Mouse (Mus musculus) embryonic stem cell, embryonic (primary cell): ENCODE data around the gene Pde4dip.

ENCODE experiments used
- CTCF ChIA-PET, 4 experiments: fragments of 300-600 bp in 2 of 4; fragments of 350-600 bp in 2 of 4; sonication (Branson Sonifier 250); formaldehyde crosslinking; loops; one replicate each; lab custom pipeline; 2022; ENCODE audit warnings: inconsistent platforms in 2 of 4; lab: Charles Lee
- POLR2A ChIA-PET, 4 experiments: fragments of 300-600 bp in 2 of 4; fragments of 350-600 bp in 2 of 4; sonication (Branson Sonifier 250); formaldehyde crosslinking; loops; one replicate each; lab custom pipeline; 2022; ENCODE audit warnings: antibody characterized with exemption in 4 of 4, inconsistent platforms in 1 of 4; lab: Charles Lee

The Pde4dip gene

GRCm38 (mm10) chr3:97756283-97757074 is 132.0 kb downstream of the Pde4dip start:
- ChIA-PET POLR2A (interaction anchor here in 3 of 4 experiments (0.7 to 7.1 kb wide), 5 partner anchors 10 to 121 kb away, joined by 3 to 55 read pairs (median 8); no protein-coding TSS in a partner anchor), CTCF (interaction anchor here in 3 of 4 experiments (1.0 to 1.9 kb wide), 2 partner anchors 11 to 75 kb away, joined by 3 to 7 read pairs (median 3); no protein-coding TSS in a partner anchor)

GRCm38 (mm10) chr3:97755411-97755810 is 133.1 kb downstream of the Pde4dip start:
- ChIA-PET CTCF (interaction anchor here in 1 of 4 experiments (1.2 kb wide), 1 partner anchor 74 kb away, joined by 4 read pairs; no protein-coding TSS in a partner anchor), POLR2A (interaction anchor here in 2 of 4 experiments (2.2 to 7.1 kb wide), 3 partner anchors 12 to 13 kb away, joined by 8 to 55 read pairs (median 29); no protein-coding TSS in a partner anchor)

DNA sequence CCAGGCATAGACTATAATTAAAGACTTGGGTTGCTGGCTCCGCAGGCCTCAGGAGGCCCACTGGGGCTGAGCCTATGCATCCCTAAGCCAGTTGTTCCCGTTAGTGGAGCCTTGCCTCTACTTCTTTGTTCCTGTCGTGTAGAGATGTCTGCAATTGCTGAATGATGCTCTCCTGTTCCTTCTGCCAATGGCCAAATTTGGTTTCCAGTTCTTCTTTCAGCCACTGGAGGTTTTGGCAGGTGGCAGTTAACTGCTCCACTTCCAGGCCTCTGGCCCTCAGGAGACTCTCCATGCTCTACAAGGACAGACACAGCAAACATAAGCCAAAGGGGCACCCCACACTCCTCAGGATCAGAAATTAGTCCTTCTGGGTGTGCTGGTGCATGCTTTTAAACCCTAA is 135.6 kb downstream of the Pde4dip start:
- ChIA-PET POLR2A (interaction anchor here in 1 of 4 experiments (1.3 to 7.1 kb wide), 2 partner anchors 11 to 15 kb away, joined by 4 to 55 read pairs; no protein-coding TSS in a partner anchor), CTCF (no interaction called here)

DNA sequence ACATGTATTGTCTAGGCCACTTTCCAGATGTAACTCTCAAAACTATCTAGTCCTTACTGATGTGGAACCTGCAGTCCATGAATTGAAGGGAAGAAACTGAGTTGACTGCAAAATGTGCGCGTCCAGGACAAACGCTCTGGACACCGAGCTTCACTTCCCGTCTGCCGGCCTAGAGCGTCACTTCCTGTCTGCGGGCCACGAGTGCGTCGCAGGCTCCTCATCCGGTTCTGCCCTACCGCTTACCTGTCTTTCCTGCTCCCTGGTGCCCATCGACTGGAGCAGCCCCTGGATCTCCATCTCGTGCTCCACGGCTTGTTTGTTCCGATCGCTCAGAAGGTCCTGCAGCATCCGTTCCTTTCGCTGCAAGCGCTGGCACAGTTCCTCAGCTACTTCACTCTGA is 136.9 kb downstream of the Pde4dip start:
- POLR2A ChIA-PET = interaction anchor here in 3 of 4 experiments (0.7 to 2.3 kb wide), 14 partner anchors 9 to 150 kb away, joined by 3 to 27 read pairs (median 4); partner anchors contain the start of genes Chd1l (in 1 of the 3) and Sec22b (in 1 of the 3)
- CTCF ChIA-PET = interaction anchor here in 3 of 4 experiments (0.6 to 1.1 kb wide), 3 partner anchors 70 to 613 kb away, joined by 3 to 4 read pairs (median 3); no protein-coding TSS in a partner anchor

DNA sequence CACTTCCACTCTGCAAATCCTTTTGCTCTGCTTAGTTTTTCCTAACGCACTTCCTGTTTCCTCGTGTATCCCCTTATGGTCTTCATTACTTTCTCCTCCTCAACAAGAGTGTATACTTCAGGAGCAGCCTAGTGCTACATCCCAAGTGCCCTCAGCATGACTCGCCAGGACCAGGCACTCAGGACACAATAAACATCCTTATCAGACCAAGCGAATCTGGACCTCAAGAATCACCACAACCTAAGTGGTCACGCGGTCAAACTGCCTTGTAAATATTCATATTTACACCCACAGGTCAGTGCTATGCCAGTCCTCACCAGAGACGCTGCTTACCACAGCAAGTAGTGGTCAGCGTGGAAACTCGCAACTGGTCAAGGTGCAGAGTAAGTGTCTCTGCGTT is 139.7 kb downstream of the Pde4dip start:
- CTCF ChIA-PET = no interaction called here
- POLR2A ChIA-PET = interaction anchor here in 1 of 4 experiments (1.2 kb wide), 1 partner anchor 18 kb away, joined by 4 read pairs; no protein-coding TSS in a partner anchor

DNA sequence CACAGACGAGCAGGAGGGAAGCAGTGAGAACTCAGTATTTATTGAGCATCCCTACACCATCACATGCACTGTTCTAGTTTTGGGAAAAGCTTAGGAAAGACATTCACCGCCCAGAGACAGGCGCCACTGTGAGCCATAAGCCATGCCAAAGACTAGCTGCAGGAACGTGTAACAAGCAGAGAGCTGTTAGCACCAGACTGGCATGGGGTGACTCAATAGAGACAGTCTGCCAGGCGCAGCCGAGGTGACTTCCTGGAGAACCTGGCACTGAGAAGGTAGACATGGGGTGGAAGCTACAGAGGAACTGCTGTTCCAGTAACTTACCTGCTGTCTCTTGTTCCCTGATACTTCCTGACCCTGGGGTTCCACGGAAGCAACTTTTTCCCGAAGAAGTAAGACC is 145.7 kb downstream of the Pde4dip start:
- ChIA-PET POLR2A (interaction anchor here in 2 of 4 experiments (1.1 to 2.1 kb wide), 2 partner anchors 9 to 12 kb away, joined by 3 to 8 read pairs; no protein-coding TSS in a partner anchor), CTCF (no interaction called here)

GRCm38 (mm10) chr3:97735575-97735974 is 152.9 kb downstream of the Pde4dip start:
- ChIA-PET POLR2A (interaction anchor here in 2 of 4 experiments (0.7 to 1.6 kb wide), 2 partner anchors 16 to 113 kb away, joined by 4 to 12 read pairs; no protein-coding TSS in a partner anchor), CTCF (interaction anchor here in 1 of 4 experiments (0.7 kb wide), 1 partner anchor 143 kb away, joined by 12 read pairs; no protein-coding TSS in a partner anchor)

DNA sequence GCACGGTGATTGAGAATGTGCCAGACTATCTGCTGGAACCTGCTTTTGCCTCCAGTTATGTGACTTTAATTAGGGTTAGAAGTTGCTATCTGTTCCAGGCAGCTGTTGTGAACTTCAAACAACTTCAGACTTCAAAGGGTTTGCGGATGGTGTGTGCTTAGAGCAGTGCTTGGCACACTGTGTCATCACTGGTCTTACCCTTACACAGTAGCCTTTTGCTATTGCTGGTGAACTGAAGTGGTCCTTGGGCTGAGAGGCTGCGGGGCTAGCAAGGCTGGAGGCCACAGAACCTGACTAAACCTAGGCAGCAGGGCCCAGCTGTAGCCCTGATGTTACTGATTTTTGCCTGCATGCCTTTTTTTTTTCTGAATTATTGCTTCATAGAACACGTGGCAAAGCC is 154.2 kb downstream of the Pde4dip start:
- CTCF ChIA-PET = no interaction called here
- POLR2A ChIA-PET = no interaction called here

DNA sequence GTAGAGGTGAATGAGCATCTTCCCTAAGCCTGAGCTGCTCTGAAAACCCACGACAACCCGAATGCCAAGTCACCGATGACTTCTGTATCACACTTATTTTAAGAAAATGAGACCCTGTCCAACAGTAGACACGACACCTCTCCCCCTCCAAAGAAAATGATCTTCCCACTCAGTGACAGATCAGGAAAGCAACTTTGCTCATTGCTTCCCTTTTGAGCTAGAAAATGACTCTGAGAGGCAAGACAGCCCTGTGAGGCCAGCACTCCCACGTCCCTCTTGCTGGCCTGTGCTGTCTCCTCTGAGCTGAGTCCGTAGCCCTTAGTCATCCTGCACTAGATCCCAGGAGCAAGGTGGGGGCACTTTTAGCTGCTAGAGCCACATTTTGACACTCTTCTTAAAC is 155.9 kb downstream of the Pde4dip start:
- CTCF ChIA-PET = interaction anchor here in 1 of 4 experiments (0.5 kb wide), 1 partner anchor 630 kb away, joined by 4 read pairs; no protein-coding TSS in a partner anchor
- POLR2A ChIA-PET = no interaction called here

DNA sequence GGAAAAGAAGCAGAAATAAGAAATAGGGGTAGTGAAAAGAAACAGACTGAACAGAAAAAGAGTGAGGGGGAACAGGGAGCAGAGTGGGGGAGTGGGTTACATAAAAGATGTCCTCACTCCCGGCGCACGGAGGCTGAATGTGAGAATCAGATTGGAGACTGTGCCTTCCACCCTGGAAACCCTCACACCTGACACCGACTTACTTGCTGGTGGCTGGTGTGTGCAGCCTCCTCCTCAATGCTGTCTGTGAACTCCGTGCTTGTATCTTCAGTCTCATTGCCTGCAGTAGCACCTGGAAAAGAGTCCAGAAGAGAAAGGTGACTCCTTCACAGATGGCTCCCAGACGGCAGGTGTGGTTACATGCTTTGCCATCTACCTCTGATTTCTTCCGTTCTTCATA is 157.9 kb downstream of the Pde4dip start:
- POLR2A ChIA-PET = no interaction called here
- CTCF ChIA-PET = no interaction called here

DNA sequence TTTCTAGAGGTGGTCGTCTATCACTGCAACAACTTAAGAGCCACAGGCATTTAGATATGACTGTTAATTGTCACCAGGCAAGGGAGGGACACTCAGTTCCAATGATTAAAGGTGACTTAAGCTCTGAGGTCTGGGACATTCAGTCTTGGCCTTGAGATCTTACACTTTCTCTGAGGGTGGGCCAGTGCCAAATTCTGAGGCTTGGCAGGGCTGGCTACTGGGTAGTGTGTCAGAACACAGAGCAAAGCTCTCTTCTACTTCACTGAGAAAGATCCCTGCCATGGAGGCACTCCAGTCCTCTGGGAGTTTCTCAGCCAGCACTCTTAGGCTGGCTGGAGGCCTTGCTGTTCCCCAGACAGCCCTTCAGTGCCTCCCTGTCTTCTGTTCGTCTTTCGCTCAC is 158.4 kb downstream of the Pde4dip start:
- ChIA-PET POLR2A (interaction anchor here in 1 of 4 experiments (1.4 kb wide), 1 partner anchor 38 kb away, joined by 4 read pairs; no protein-coding TSS in a partner anchor), CTCF (no interaction called here)

DNA sequence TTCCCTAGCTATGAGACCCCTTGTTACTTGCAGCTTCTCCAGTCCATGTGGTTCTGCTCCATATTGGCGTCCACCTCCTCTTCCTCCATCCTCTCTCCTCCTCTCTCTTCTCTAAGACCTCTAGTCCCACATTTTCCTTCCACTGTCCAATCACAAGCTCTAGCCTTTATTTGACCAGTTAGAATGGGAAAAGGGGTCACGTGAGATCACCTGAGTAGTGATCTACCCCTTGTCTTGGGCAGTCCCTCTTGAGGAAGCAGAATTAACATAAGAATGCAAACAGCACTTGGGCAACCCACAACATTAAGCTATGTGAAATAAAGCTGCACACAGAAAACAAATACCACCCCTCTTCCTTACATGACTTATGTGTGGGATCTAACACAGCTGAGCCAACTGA is 160.7 kb downstream of the Pde4dip start:
- POLR2A ChIA-PET = interaction anchor here in 2 of 4 experiments (0.7 to 1.5 kb wide), 7 partner anchors 14 to 285 kb away, joined by 3 to 8 read pairs (median 3); no protein-coding TSS in a partner anchor
- CTCF ChIA-PET = interaction anchor here in 2 of 4 experiments (0.6 kb wide), 2 partner anchors 155 to 406 kb away, joined by 3 read pairs; no protein-coding TSS in a partner anchor

DNA sequence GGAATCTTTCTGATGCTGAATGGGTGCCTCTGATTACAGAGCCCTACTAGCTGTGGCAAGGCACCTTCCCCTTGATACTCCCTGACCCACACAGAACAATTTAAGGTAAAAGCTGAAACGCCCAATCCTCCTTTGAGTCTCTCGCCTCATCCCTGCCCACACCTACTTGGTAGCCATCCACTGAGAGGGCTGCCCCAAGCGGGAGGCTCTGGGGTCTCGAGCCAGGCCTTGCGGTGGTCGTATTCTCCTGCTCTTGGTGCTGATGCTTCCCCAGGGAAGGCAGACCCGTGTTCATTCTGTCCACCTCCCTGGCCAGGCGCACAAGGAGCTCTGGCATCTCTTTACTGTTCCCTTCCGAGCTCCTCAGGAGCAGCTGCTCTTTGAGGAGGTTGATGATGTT is 169.4 kb downstream of the Pde4dip start:
- ChIA-PET CTCF (interaction anchor here in 2 of 4 experiments (0.5 to 0.8 kb wide), 3 partner anchors 37 to 81 kb away, joined by 3 to 6 read pairs (median 4); no protein-coding TSS in a partner anchor), POLR2A (no interaction called here)

- CTCF ChIA-PET = interaction anchor here (0.5 to 4.0 kb wide), 5 partner anchors 34 to 104 kb away, joined by 3 to 23 read pairs (median 4); no protein-coding TSS in a partner anchor
- POLR2A ChIA-PET = interaction anchor here in 1 of 4 experiments (0.6 kb wide), 1 partner anchor 116 kb away, joined by 4 read pairs; no protein-coding TSS in a partner anchor
Measured at GRCm38 (mm10) chr3:97715922-97716321, 172.6 kb downstream of the Pde4dip start.

DNA sequence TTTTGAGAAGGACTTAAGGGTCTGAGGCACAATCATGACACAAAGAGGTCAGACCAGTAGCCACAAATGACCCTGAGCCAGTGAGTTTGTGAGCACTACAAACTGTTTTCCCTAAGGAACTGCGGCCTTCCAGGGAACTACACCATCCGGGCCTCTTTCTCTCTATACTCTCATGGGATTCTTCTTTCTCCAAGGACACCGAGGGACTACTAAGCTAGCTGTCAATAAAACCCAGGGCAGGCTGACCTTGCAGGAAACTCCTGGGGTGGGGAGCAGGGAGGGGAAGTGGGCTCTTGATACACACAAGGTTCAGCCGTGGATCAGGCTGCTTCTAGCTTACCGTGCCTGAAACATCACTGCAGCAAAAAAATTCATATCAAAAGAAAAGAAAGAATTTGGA is 177.6 kb downstream of the Pde4dip start:
- POLR2A ChIA-PET = no interaction called here
- CTCF ChIA-PET = no interaction called here

DNA sequence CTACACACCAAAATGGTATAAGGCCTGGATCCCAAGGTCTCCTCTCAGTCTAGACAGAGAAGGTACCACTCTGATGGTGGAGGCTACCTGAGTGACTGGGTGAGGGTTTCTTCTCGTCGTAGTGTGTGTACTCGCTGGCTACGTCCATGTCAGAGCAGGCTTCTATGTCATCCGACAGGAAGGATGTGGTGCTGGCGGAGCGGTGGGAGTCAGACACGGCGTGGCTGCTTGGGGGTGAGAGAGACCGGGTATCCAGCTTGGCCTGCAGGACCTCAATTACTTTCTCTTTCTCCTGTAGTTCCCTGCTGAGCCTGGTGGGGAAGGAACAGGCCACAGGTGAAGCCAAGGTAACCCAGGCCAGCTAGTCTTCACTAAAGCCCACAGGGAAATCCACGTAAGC is 178.4 kb downstream of the Pde4dip start:
- ChIA-PET CTCF (no interaction called here), POLR2A (interaction anchor here in 1 of 4 experiments (1.3 kb wide), 1 partner anchor 11 kb away, joined by 3 read pairs; no protein-coding TSS in a partner anchor)

GRCm38 (mm10) chr3:97706561-97706960 is 181.9 kb downstream of the Pde4dip start:
- ChIA-PET POLR2A (no interaction called here), CTCF (no interaction called here)

DNA sequence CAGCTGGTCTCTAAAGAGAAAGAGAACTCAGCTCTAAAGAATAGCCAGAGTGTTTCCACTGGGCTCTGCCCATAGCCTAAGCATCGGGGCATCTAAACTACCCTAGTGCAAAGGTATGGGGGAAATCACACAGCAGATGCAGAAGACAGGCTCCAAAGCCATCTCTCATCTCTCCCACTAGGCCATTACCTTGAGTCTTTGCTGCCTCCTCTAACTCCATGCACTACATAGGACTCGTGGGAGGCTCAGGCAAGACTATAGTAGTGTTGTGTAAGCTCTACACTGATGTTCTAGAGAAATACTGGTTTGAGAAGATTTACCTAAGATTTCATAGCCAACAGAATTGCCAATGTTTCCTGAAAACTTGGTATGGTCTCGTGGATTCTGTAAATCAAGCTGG is 183.0 kb downstream of the Pde4dip start:
- CTCF ChIA-PET = no interaction called here
- POLR2A ChIA-PET = no interaction called here
